Mouse (Mus musculus): ENCODE data around the gene Haghl. TPM values are rescaled to one million over a fixed set of nuclear protein-coding genes. Genes with fewer than 3 reads are reported as not detected.

The Haghl gene
- polyA plus RNA-seq, 2 experiments: 5.8 to 7.6 TPM

DNA sequence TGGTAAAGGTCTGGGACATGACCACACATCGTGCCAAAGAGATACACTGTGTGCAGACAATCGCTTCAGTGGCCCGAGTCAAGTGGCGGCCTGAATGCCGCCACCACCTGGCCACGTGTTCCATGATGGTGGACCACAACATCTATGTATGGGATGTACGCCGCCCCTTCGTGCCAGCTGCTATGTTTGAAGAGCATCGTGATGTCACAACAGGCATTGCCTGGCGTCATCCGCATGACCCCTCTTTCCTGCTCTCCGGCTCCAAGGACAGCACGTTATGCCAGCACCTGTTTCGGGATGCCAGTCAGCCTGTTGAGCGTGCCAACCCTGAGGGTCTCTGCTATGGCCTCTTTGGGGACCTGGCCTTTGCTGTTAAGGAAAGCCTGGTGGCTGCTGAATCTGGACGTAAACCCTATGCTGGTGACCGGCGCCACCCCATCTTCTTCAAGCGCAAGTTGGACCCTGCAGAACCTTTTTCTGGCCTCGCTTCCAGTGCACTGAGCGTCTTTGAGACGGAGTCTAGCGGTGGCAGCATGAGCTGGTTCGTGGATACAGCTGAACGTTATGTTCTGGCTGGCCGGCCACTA lies 40.6 kb upstream of the Haghl start:
- H3K4me2 ChIP-seq (ENCODE audit: low read depth): no peak overlapping the region
- 87% methylated on average over 27 of the region's 27 CpGs for WGBS (ENCODE audit: insufficient replicate concordance)
- TF ChIP-seq EP300 (IDR thresholded peaks at IDR 0.05; ENCODE audit: low read depth) (no peak), CTCF (IDR thresholded peaks at IDR 0.05; ENCODE audit: low read depth) (no peak)
- ATAC-seq (ENCODE audit: insufficient read depth) (no peak), DNase-seq (ENCODE audit: low read depth in 3 of 3, low spot score in 3 of 3) (no peak)
- no peaks in the 10 kb centered on the region; the same call in 1 of the 2 replicates for H3K27me3 ChIP-seq (ENCODE audit: control insufficient read depth, insufficient read depth, low read length)
- no peaks in the 10 kb centered on the region for H3K9me3 ChIP-seq (ENCODE audit: control insufficient read depth, low read length)
- peaks cover 9% of the 10 kb centered on the region for H3K36me3 ChIP-seq (replicated peaks; ENCODE audit: control insufficient read depth, insufficient read depth, low read depth)
- H3K9ac ChIP-seq (replicated peaks): no peak overlapping the region
- peaks cover 11 to 17% of the 10 kb centered on the region in 2 experiments; a peak in 3 of 4 replicates for H3K4me1 ChIP-seq (replicated peaks; ENCODE audit: control insufficient read depth in 2 of 2, insufficient read depth in 2 of 2, low read length in 1 of 2)
- H3K27ac ChIP-seq: no peak overlapping the region
- no peak overlapping the region for H3K4me3 ChIP-seq (ENCODE audit: insufficient read depth in 1 of 2, low read depth in 2 of 2, low read length in 2 of 2)

DNA sequence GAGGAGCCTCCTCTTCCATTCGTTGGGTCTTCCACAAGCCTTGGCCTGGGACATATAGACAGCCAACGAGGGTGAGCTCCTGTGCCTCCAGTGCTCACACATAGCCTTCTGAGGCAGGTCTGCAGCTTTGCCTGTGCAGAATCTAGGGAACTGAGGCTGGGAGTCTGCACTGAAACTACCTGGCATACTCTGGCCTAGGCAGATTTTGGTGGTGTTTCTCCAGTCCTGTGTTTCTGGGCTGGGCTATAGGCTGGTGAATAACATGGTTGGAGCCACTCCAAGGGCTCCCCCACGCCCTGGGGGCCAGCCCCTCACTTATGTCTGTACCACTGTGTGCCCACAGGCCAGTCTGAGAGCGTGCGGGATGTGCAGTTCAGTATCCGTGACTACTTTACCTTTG lies 39.8 kb upstream of the Haghl start:
- DNase-seq (ENCODE audit: low read depth in 3 of 3, low spot score in 3 of 3) (no peak), ATAC-seq (ENCODE audit: insufficient read depth) (no peak)
- Histone ChIP-seq H3K27me3 (ENCODE audit: control insufficient read depth, insufficient read depth, low read length) (peaks cover 6% of the 10 kb centered on the region), H3K9ac (replicated peaks) (no peak overlapping the region), H3K4me2 (ENCODE audit: low read depth) (peak overlapping the region; percentile 87; the same call in 1 of the 2 replicates), H3K4me1 (replicated peaks; ENCODE audit: control insufficient read depth in 2 of 2, insufficient read depth in 2 of 2, low read length in 1 of 2) (peaks cover 11 to 17% of the 10 kb centered on the region in 2 experiments; a peak in 3 of 4 replicates), H3K9me3 (ENCODE audit: control insufficient read depth, low read length) (no peaks in the 10 kb centered on the region), H3K27ac (no peak overlapping the region), H3K4me3 (ENCODE audit: insufficient read depth in 1 of 2, low read depth in 2 of 2, low read length in 2 of 2) (no peak overlapping the region), H3K36me3 (replicated peaks; ENCODE audit: control insufficient read depth, insufficient read depth, low read depth) (peaks cover 3% of the 10 kb centered on the region)
- no peak for TF ChIP-seq CTCF (IDR thresholded peaks at IDR 0.05; ENCODE audit: low read depth)
- TF ChIP-seq EP300 (IDR thresholded peaks at IDR 0.05; ENCODE audit: low read depth): no peak
- 78% methylated on average over 6 of the region's 6 CpGs for WGBS (ENCODE audit: insufficient replicate concordance)

DNA sequence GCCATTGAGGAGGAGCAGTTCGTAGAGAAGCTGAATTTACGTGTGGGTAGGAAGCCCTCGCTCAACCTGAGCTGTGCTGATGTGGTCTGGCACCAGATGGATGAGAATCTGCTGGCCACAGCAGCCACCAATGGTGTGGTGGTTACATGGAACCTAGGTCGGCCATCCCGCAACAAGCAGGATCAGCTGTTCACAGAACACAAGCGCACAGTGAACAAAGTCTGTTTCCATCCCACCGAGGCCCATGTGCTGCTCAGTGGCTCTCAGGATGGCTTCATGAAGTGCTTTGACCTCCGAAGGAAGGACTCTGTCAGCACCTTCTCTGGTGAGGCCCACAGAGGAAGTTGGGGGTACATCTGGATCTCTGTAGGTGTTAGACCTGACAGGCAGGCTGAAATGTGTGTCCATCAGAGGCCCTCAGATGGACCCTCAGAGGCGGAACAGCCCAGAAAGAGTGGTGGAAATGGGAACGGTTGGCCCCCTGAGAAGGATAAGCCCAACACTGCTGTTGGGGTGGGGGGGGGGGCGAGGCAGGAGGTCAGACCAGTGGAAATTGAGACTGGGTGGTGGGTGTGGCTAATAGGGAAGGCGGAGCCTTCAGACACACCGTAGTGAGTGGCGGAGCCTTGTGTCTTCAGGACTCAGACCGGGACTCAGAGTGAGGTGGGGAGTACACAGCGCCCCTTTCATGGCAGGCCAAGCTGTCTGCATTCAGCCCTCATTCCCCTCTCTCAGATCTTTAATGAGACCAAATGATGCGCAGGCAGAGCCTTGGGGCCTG lies 39.1 kb upstream of the Haghl start:
- Histone ChIP-seq H3K9ac (replicated peaks) (peak overlapping the region; percentile 82), H3K9me3 (ENCODE audit: control insufficient read depth, low read length) (no peaks in the 10 kb centered on the region), H3K4me1 (replicated peaks; ENCODE audit: control insufficient read depth in 2 of 2, insufficient read depth in 2 of 2, low read length in 1 of 2) (peaks cover 11 to 15% of the 10 kb centered on the region in 2 experiments; a peak in 3 of 4 replicates), H3K27me3 (ENCODE audit: control insufficient read depth, insufficient read depth, low read length) (peaks cover 14% of the 10 kb centered on the region), H3K36me3 (replicated peaks; ENCODE audit: control insufficient read depth, insufficient read depth, low read depth) (peaks cover 3% of the 10 kb centered on the region), H3K27ac (no peak overlapping the region), H3K4me3 (ENCODE audit: insufficient read depth in 1 of 2, low read depth in 2 of 2, low read length in 2 of 2) (peak overlapping the region; percentile 77 to 99), H3K4me2 (ENCODE audit: low read depth) (peak overlapping the region; percentile 87)
- no peak for TF ChIP-seq EP300 (IDR thresholded peaks at IDR 0.05; ENCODE audit: low read depth)
- TF ChIP-seq CTCF (IDR thresholded peaks at IDR 0.05; ENCODE audit: low read depth): no peak
- ATAC-seq (ENCODE audit: insufficient read depth): no peak
- no peak for DNase-seq (ENCODE audit: low read depth in 3 of 3, low spot score in 3 of 3)
- 53% methylated on average over 17 of the region's 17 CpGs for WGBS (ENCODE audit: insufficient replicate concordance)

- DNase-seq (ENCODE audit: low read depth in 3 of 3, low spot score in 3 of 3): peak; percentile 81 to 82 (median 81)
- peaks cover 11 to 13% of the 10 kb centered on the region in 2 experiments; a peak in 3 of 4 replicates for H3K4me1 ChIP-seq (replicated peaks; ENCODE audit: control insufficient read depth in 2 of 2, insufficient read depth in 2 of 2, low read length in 1 of 2)
- peak within 1 kb of the TSS; percentile 77 to 99 for H3K4me3 ChIP-seq (ENCODE audit: insufficient read depth in 1 of 2, low read depth in 2 of 2, low read length in 2 of 2)
- ATAC-seq (ENCODE audit: insufficient read depth): peak; percentile 67
- no peaks in the 10 kb centered on the region for H3K9me3 ChIP-seq (ENCODE audit: control insufficient read depth, low read length)
- H3K36me3 ChIP-seq (replicated peaks; ENCODE audit: control insufficient read depth, insufficient read depth, low read depth): peaks cover 3% of the 10 kb centered on the region
- TF ChIP-seq EP300 (IDR thresholded peaks at IDR 0.05; ENCODE audit: low read depth) (no peak), CTCF (IDR thresholded peaks at IDR 0.05; ENCODE audit: low read depth) (no peak)
- H3K9ac ChIP-seq (replicated peaks): peak within 1 kb of the TSS; percentile 82
- peak within 1 kb of the TSS; percentile 59 for H3K27ac ChIP-seq
- WGBS (ENCODE audit: insufficient replicate concordance): 0% methylated on average over 18 of the region's 18 CpGs
- peak within 1 kb of the TSS; percentile 87 for H3K4me2 ChIP-seq (ENCODE audit: low read depth)
- H3K27me3 ChIP-seq (ENCODE audit: control insufficient read depth, insufficient read depth, low read length): peaks cover 25% of the 10 kb centered on the region
Measured at GRCm38 (mm10) chr17:25823452-25823851, 38.0 kb upstream of the Haghl start, which contains the start of gene Wdr24. Gene Wdr24, plus strand, starts transcription at chr17:25823627.

All from liver, embryonic 14.5 days (tissue).